Mouse (Mus musculus) urinary bladder, postnatal 10 days (tissue): ENCODE results near the gene Dok1.

Experiments
- DNase-seq: peaks from one replicate; pipeline ENCODE4 v3.0.0; 2022; ENCODE audit warnings: low spot score

The Dok1 gene

GRCm38 (mm10) chr6:83033249-83034185 is at the start of gene Dok1, which contains the start of gene Loxl3:
TSS of gene Dok1 (minus strand) at chr6:83033471.
TSS of gene Loxl3 (plus strand) at chr6:83034173.
- DNase-seq, result no peak

GRCm38 (mm10) chr6:83080210-83080609 is 46.9 kb upstream of the Dok1 start:
- no peak for DNase-seq

DNA sequence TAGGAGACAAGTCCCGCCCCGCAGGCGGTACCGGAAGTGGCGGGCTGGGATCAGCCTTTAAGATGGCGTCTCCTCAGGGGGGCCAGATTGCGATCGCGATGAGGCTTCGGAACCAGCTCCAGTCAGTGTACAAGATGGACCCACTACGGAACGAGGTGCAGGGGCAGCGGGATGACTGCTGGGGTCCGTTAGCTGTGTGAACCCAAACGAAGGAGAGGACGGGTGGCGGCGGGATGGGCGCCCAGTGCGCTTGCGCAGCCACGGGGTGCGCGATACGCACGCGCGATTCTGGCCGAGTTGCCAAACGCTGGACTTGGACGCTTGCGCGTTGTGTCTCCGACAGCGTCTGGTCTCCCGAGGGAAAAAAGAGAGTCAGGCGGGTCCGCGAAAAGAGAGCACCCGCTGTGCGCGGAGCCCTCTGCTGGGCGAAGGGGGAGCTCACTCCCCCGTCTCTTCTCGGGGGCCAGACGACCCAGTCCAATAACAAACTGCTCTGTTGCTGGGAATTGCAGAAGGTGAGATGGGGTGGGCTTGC is 45.1 kb upstream of the Dok1 start:
- DNase-seq, result peak; percentile 96

DNA sequence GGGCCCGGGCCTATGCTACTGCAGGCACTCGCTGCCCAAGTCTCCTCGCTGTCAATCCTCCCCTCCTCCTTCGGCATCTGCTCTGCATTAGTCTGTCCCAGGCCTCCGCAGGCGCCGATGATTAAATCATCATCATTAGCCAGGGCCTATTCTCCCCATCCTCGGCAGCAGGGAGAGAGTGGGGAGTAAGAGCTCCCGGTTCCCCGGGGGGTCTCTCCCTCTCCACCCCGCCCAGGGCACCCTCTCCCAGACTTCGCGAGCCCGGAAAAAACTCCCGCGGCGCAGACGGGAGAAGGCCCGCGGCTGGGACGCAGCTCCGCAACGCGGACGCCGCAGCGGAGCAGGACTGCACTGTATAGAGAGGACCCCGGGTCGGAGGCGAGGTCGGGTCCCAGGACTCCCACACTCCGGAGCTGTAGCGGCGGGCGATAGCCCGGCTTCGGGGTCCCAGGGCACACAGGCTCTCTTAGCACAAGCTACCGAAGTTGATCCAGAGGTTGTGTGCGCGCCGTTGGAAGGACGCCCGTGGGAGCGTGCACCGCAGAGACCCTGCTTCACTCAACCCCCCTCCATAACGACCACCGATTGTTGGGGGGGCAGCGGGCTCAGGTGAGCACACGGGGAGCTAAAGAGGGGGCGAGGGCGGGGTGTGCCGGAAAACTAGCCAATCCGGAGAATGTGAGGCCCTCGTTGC is 44.5 kb upstream of the Dok1 start, which contains the start of gene Pcgf1:
TSS of gene Pcgf1 (plus strand) at position 240 of the 694 bp plus-strand sequence.
- no peak for DNase-seq

GRCm38 (mm10) chr6:83074979-83075378 is 41.7 kb upstream of the Dok1 start:
- DNase-seq, result no peak

DNA sequence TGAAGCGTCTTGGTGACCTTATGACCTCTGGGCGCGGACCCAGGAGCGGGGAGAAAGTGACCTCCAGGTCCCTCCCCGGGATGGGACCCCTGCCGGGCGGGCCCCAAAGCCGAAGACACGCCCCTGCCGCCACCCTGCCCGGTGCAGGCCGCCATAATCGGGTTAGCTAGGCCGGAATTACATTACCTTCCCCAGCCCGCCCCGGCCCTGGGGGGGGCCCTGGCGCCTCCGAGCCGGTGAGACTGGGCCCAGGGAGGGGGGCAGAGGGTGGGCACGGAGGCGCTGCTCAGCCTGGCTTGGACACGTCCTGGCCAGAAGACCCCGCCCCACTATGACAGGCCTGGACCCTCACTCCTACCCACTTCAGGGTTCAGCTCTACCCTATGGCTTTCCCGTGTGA is 37.9 kb upstream of the Dok1 start:
- DNase-seq, result no peak

DNA sequence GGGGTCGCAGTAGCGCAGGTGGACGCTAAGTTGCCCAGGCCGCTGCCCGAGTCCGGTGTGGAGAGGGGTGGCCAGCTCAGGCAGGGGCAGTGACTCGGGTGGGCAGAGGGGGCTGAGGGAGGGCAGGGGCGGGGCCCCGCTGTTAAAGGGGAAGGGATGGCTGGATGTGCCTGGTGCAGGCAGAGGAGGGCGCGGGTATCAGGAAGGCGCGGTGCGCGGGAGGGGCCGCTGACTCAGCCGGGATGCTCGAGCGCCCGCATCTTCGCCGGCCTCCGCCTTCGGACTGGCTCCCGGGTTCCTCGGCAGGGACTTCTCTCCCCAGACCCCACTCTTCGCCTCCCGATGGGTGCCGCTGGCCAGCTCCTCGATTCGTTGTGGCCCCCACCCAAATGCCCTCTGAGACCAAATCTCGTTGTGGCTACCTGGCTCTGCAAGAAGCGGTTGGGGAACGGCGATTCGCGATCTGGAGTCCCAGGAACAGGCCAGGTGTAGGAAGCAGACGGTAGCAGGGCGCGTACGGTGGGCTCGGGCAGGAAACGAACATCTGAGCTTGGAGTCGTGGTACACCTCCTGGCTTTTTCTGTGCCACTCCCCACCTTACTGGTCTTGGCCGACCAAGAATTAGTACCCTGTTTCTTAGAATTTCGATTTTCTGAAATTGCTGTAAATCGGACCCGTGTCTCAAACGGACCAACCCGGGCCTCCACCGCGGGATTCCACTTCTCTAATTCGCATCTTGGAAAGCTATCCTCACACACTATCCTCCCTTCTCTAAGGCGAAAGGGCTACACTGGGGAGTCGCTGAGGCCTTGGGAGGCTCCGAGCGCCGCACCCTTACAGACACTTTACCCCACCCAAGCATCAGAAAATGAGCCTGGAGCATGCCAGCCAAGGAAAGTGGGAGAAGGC is 37.3 kb upstream of the Dok1 start:
- DNase-seq, result no peak

GRCm38 (mm10) chr6:83070247-83070310 is 36.8 kb upstream of the Dok1 start, which contains the start of gene Tlx2:
TSS of gene Tlx2 (minus strand) at chr6:83070293.
- no peak for DNase-seq

DNA sequence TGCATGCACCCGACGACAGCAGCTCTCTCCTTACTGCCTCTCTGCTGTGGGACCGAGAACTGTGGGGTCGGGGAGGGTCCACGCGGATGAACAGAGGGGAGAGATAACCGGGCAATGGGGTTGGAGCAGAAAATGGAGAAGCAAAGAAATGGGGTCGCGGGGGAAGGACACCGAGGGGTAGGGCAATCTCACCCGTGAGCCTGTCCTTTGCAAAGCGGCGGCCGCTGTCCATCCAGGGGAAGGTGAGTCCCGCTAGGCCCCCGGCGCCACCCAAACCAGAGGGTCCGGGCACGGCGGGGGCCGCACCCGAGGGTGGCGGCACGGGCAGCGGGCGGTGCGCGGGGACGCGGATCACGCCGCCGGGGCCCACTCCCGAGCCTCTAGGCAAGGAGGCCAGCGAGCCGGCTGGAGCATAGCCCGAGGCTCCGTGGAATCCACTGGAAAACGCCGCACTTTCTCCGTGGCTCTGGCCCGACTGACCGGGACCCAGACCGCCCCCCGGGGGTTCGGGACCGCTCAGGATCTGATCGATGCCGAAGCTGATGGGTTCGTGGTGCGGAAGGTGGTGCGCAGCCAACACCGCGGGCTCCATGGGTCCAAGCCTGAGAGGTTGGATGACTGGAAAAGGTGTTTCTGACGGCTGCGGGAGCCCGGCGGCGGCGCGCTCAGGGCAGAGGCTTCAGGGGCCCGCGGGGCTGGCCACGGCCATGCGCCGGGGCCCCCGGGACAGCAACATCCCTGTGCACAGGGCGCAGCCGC is 36.4 kb upstream of the Dok1 start:
- no peak for DNase-seq

DNA sequence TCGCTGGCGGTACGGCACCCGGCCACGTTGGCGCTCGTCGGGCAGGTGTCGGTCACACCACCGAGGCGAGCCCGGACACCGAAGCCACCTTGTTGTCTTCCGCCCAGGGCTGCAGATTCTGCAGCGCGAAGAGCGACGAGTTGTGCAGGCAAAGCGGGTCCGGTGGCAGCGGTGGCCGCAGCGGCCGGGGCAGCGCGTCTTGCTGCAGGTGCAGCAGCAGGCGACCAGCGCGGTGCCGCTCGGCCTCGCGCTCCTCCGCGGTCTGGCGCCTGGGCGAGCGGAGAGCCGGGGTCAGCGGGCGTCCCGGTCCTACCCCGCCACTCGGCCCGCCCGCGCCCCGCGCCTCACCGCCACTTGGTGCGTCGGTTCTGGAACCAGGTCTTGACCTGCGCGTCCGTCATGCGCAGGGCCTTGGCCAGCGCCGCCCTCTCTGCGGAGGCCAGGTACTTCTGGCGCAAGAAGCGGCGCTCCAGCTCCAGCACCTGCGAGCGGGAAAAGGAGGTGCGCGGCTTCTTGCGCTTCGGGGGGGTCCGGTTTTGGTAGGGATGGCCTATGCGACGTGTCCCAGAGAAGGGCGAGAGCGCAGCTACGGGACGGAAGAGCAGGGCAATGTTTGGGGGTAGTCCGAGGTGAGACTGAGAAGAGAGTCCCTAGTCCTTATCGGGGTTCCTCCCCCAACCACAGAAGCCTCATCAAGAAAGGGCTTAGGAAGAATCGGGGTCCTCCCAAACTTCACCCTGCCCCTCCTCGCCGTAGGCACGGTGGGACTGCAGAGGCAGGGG is 35.6 kb upstream of the Dok1 start:
- no peak for DNase-seq

DNA sequence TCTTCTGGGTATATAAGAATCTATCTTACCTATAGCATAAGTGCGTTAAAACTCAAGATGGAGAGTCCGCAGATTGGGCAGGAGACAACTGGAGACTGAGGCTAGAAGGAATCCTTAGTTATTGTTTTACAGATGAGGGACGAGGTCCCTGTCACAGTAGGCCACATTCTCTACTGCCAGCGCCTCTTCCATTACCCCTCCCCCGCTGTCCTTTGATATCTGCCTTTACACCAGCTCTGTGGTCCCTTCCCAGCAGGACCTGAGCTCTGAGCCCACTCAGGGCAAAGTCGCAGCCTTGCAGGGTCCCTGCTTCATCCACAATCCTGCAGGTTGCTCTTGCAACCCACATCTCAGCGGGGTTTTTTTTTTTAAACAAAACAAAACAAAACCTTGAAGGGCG is 35.0 kb upstream of the Dok1 start:
- no peak for DNase-seq

DNA sequence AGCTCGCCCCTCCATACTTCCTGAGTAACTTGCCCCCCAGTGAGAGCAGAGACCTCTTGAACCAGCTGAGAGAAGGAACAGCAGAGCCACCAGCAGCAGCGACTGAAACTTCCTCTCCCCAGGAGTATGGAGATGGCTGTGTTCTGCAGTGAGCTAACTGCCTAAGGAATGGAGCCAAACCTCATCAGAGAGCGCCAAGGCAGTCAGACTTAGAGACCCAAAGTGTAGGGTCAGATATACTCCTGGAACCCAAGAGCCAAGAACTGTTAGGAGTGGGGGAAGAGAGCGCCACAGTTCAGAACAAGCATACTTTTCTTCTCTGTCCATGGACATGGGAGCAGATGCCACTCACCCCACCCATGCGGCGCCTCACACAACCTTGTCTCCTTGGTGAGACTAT is 33.2 kb upstream of the Dok1 start:
- no peak for DNase-seq

DNA sequence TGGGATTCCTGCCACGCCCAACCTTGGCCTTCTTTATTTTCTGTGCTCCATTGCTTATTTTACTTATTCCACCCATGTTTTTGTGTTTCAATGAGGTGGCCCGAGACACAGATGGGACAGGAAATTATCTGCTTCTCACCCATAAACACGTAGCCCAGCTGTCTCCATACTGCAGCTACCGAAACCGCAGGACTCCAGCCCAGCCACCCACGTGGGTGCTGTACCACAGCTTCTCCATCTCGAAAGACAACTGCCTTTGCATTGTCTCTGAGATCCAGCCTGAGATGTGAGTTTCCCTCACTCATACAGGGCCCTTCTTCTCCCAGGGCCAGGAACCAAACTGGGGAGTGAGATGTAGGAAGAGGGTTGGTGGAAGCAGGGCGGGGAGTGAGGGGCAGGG is 32.7 kb upstream of the Dok1 start:
- DNase-seq, result no peak

DNA sequence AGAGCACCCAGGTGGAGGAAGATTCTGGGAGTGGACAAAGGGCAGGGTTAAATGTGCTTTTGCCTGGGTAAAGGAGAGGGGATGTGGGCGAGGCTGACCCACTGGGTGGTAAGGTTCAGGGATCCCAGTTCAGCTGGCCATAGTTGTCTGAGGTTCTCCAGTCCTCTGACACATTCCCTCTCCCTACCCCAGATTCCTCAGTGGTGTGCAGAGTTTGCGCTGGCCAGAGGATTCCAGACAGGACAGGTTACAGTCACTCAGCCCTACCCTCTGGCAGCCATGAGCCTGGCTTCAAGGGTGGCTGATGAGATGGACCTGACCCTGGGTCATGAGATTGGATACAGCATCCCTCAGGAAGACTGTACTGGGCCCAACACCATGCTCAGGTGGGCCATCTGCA is 25.5 kb upstream of the Dok1 start:
- DNase-seq, result no peak

- no peak for DNase-seq
Observed at GRCm38 (mm10) chr6:83057790-83058189, 24.5 kb upstream of the Dok1 start, which contains the start of gene Dqx1. TSS of gene Dqx1 (plus strand) at chr6:83057844.

GRCm38 (mm10) chr6:83054871-83055431 is 21.7 kb upstream of the Dok1 start, which contains the start of gene Htra2:
TSS of gene Htra2 (minus strand) at chr6:83055273.
- no peak for DNase-seq

- peak; percentile 86 for DNase-seq
Observed at GRCm38 (mm10) chr6:83054074-83054851, 21.0 kb upstream of the Dok1 start, which contains the start of gene Aup1. TSS of gene Aup1 (plus strand) at chr6:83054521.

DNA sequence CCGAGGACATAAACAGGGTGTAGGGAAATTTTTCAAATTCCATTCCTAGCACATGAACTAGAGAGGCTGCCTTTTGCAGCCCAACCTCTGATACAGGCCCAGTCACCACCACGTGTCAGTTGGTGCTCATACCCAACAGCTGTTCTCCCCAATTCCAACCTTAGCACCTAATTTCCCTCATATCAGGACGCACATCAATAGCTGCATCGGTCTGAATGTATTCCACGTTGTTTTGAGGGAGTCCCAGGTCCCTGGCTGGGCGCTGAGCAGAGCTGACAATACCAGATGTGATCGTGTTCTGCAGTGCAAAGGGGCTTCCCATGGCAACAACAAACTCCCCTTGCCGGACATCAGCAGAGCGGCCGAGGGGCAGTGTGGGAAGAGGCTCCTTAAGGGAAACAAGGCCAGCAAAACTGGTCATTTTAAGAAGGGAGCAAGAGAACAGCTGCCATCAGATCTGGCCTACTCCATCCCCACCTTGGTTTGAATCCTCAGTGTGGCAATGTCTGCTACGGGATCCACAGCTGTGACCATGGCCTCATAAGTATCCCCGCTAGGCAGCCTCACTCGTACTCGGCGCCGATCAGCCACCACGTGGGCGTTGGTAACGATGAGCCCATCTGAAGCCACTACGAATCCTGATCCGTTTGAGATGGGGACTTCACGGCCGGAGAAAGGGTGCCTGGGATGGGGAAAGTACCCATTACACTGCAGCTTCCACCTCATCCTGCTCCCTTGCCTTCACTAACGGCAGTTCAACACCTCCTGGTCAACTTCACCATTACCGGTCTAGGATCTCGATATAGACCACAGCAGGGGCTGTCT is 20.1 kb upstream of the Dok1 start:
- no peak for DNase-seq

DNA sequence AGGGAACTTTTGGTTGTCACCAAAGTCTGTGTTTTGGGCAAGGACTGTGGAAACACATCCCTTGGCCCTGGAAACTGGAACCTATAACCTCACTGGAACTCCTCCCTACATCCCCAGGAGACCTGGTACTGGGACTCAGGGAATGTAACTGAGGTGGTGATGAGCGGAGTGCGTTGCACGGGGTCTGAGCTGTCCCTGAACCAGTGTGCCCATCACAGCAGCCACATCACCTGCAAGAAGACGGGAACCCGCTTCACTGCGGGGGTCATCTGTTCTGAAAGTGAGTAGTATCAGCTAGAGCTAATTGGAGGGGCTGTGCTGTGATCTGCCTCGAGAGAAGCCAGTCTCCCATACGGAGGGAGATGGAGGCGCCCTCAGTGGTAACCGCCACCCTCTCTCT is 16.1 kb upstream of the Dok1 start:
- DNase-seq, result no peak
